Mouse (Mus musculus): ENCODE data around the gene Phactr3. TPM values are rescaled to one million over a fixed set of nuclear protein-coding genes. Genes with fewer than 3 reads are reported as not detected.

Phactr3 gene
- polyA plus RNA-seq, 1 experiment = not detected

DNA sequence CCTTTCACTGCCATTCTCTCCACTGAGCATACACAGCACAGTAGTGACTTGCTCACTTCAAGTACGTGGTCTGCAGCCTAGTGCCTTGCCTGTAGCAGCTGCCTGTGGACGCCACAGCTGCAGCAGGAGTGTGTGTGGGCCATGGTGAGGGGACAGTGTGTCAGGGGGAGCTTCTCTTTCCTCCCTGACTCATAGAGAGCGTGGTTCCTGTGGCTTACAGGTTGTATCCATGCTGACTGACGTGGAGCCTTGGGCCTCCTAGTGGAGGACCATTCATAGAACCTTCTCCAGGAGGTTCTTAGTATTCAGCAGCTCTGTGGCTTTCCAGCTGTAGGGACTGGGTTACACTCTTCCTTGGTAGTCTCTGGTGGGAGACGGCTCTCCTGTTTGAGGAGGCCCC is 9.8 kb downstream of the Phactr3 start:
- TF ChIP-seq GATA1 (IDR thresholded peaks at IDR 0.05; ENCODE audit: low read length) = no peak

DNA sequence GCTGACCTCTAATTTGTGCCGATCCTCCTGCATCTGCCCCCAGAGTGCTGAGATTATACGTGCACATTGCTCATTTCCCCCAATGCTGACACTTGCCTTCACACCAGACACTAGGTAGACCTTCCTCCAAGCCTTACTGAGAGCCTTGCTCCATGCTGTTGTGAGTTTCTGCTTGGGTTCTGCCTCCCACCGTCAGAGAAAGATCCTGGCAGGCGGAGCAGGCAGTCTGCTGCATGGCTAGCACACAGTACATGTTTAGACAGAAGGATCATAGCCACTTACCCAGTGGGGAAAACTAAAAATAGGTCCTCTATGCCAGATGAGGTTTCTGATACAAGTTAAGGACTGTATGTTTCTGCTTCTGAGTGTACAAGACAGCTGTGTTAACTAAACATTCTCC is 10.4 kb downstream of the Phactr3 start:
- TF ChIP-seq GATA1 (IDR thresholded peaks at IDR 0.05; ENCODE audit: low read length) = no peak

DNA sequence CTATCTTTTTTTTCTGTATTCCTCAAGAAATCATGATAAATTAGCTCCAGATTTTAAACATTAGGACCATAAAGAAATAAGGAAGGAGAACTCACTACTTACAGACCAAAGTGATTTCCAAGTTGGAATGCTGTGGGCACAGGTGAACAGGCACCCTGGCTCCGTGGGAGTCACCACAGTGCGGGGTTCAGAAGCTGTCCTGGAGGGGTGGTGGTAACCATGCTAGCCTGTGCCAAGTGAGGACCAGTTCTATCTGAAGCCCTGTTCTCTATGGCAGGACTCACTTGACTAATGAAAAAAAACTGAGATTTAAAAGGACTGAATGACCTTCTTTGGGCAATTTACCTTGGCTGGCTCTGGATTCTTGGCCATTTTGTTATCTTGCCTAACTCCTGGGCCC is 10.9 kb downstream of the Phactr3 start:
- TF ChIP-seq GATA1 (IDR thresholded peaks at IDR 0.05; ENCODE audit: low read length) = no peak

DNA sequence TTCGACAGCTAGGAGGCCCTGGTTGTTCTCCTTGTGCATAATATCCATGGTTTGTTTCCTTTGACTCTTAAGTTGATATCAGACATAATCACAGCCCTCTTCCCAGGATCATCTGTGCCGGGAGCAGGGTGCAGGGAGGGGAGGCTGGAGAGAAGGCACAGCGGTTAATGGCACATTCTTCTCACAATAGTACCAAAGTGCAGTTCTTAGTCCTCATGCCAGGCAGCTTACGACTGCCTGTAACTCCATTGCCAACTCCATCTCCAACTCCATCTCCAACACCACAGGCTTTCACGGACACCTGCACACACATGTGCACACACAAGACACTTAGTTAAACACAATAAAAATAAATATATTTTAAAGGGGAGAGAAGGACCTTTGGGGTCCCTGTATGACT is 11.8 kb downstream of the Phactr3 start:
- no peak for TF ChIP-seq GATA1 (IDR thresholded peaks at IDR 0.05; ENCODE audit: low read length)

DNA sequence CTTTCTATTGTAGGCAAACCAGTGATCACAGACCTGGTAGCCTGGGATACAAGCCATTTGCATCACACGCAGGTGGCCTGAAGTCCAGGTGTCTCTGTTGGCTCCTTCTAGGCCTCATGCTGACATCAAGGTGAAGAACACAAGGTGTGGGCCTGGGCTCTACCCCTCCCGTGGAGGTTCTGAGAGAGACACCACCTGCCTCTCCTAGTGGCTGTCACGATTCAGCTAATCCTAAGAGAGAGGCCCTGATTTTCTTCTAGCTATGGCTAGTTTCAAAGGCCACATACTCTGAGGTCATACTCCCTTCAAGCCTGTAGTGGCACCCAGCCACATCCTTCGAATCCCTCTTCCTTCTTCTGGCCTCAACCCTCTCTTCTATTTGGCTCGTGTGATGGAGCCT is 12.2 kb downstream of the Phactr3 start:
- TF ChIP-seq GATA1 (IDR thresholded peaks at IDR 0.05; ENCODE audit: low read length) = no peak

DNA sequence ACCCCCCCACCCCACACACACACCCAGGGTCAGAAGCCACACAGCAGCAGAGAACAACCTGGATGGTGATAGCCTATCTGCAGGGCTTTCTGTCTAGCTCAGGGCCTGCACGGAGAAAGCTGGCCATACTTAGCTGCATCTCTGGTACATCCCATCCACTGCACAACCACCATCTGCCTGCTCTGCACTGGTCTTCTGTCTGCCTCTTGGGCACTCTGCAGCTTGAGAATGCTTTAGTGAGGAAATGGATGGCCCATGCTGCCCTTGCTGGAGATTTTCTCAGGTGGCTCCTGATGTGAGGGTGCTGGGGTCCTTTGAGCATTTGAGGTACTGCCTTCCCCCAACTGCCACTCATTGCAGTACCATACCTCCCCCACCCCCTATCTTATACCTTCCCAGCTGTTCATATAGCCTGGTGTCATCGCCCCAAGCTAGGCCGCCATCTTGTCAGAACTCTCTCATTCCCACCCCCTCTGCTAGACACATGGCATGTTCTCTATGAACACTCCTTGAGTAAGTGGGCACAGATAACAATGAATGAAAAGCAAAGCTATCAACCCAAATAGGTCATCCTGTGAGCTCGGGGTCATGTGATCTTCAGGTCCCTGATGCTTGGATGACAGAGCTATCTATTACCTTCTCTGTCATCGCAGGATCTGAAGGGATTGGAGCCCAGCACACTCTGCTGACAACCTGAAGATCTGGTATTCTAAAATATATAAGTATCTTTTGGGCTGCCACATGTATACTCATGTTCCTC is 13.0 kb downstream of the Phactr3 start:
- TF ChIP-seq GATA1 (IDR thresholded peaks at IDR 0.05; ENCODE audit: low read length) = no peak

DNA sequence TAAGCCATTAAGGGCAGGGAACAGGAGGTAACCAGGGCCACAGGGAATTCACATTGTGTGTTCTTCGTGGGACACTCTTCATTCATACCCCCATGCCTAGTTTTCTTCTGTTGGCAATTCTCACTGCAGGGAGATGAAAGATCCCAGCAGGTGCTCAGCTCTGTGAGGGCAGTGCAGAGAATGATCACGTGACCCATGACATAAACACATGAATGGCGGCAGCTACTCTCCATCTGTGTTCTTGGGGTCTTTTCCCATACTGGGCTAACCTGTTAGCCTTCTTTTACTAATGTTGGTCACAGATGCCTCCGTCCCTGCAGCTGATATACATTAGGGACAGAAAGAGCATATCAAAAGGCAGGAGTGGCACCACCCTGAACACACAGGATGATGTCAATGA is 16.9 kb downstream of the Phactr3 start:
- TF ChIP-seq GATA1 (IDR thresholded peaks at IDR 0.05; ENCODE audit: low read length) = no peak

DNA sequence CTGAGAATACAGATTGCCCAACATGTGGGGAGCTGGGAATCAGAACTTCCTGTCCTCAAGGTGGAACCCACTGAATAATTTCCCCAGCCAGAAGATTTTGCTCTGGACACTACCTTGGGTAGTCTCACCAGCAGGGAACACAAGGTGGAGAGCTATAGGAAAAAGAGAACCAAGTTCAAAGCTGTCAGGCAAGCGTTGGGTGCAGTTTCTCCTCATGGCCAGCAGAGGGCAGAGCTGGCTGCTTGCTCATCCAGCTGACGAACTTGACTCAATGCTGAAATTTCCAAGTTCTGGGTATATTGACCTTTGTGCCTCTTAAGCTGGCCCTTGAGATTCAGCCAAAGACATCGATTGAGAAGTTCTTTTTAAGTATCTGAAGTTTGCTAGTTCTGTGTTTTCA is 18.7 kb downstream of the Phactr3 start:
- no peak for TF ChIP-seq GATA1 (IDR thresholded peaks at IDR 0.05; ENCODE audit: low read length)

GRCm38 (mm10) chr2:178141489-178141922 is 22.7 kb downstream of the Phactr3 start:
- no peak for TF ChIP-seq GATA1 (IDR thresholded peaks at IDR 0.05; ENCODE audit: low read length)

DNA sequence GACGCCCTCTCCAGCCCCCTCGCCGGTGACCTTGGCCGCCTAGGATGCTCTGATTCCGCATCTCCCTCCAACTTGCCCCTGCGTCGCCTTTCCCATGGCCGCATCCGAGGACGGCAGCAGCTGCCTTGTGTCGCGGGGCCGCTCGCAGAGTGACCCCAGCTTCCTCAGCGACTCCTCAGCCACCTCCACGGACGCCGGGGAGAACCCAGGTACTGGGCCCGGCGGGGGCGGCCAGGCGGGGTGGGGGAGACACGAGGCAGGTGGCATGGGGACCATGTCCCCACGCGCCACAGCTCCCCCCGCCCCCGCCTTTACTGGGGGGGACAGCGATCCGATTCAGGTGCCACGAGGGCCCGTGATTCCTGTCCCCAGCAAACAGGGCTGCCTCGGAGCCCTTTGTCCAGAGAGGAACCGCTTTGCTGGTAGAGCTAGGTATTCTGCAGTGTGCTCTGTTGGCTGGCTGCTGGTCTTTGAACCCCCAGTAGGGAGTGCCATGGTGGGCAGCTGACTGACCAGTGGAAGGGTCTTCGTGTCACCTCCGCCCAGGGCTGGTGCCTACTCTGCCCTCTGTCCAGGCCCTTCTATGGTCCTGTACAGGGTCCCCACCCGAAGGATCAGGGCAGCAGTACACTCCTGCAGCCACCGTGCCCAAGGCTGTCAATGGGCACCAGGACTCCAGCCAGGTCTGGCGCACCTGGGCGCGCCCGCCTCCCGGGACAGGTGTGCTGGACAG is 23.7 kb downstream of the Phactr3 start:
- no peak for TF ChIP-seq GATA1 (IDR thresholded peaks at IDR 0.05; ENCODE audit: low read length)

DNA sequence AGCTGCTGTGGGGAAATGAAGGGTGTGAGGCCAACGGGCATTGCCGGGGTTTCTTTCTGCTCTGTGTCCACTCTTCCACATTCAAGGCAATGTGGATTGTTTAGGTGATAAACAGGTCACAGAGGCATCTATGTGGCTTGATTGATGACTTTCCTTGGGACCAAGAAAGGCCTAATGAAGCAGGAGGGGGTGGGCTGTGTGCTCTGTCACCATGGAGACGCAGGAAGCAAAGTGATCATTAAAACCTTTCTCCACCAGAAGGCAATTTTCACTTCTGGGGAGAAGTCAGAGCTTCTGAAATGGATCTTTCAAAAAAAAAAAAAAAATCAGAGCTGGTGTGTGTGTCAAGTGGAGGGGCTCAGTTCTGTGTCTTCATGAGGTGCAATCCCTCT is 24.2 kb downstream of the Phactr3 start:
- TF ChIP-seq GATA1 (IDR thresholded peaks at IDR 0.05; ENCODE audit: low read length) = no peak

GRCm38 (mm10) chr2:178143898-178144297 is 25.1 kb downstream of the Phactr3 start:
- no peak for TF ChIP-seq GATA1 (IDR thresholded peaks at IDR 0.05; ENCODE audit: low read length)

- no peak for TF ChIP-seq GATA1 (IDR thresholded peaks at IDR 0.05; ENCODE audit: low read length)
These were observed 30.5 kb downstream of the Phactr3 start for GRCm38 (mm10) chr2:178149312-178149711.

DNA sequence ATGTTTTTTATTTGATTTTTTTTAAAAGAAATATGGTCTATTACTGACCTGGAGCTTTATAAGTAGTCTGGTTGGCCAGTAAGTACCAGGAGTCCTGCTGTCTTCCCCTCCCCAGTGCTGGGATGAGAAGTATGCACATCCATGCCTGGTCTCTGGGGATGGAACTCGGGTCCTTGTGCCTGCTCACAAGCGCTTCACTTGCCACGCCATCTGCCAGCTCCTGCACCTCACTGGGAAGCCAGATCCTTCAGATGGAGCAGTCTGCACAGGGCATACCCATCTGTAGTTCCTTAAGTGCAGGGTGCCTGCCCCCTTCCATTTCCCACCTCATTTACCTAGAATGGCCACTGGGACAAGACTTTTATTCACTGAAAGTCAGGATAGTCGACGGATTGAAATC is 31.9 kb downstream of the Phactr3 start:
- no peak for TF ChIP-seq GATA1 (IDR thresholded peaks at IDR 0.05; ENCODE audit: low read length)

DNA sequence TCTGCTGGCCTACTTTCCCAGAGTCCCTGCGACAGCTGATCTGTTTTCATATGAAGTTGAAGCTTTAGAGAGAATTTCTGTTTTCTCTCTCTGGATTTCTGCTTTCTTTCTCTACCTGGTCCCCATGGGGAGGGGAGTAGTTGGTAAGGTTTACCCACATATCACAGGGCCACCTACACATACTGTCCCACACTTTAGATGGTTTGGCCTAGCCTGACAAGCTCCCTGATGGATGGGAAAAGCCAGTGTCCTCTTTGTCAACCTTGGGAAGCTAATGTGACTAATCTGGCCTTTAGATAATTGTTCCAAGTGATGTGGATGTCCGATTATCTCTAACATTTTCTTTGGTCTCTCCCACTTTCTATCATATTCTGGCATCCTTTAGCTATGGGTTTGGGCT is 34.8 kb downstream of the Phactr3 start:
- TF ChIP-seq GATA1 (IDR thresholded peaks at IDR 0.05; ENCODE audit: low read length) = no peak

GRCm38 (mm10) chr2:178154129-178154528 is 35.4 kb downstream of the Phactr3 start:
- no peak for TF ChIP-seq GATA1 (IDR thresholded peaks at IDR 0.05; ENCODE audit: low read length)

DNA sequence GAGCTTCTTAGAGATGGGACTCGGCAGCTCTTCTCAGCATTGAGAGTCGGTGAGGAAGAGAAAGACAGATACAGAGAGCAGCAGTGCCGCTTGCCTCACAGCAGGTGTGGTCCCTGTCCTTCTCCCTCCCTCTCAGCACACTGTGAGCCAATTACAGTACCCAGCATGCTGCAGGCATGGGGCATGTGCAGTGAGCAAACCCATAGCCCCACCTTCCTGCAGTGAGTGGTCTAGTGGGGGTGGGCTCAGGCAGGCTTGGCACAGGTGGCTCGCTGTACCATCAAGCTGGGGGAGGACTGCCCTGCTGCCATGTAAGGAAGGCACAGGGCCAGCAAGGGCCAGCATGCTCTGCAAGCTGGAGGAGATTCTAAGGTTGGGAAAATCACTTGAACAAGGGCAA is 35.8 kb downstream of the Phactr3 start:
- TF ChIP-seq GATA1 (IDR thresholded peaks at IDR 0.05; ENCODE audit: low read length) = no peak
